Mouse (Mus musculus) adrenal gland, postnatal 25 days (tissue): Measurements from ENCODE around the gene Slc25a45. TPM values are rescaled to one million over a fixed set of nuclear protein-coding genes. Genes with fewer than 3 reads are reported as not detected.
A peak's percentile ranks its signal among the peaks of the same experiment; 100 is the strongest.

ENCODE experiments used
- DNase-seq: peaks from one replicate; pipeline ENCODE4 v3.0.0; 2021; ENCODE audit warnings: mixed read lengths
- total RNA-seq: library from RNA; stranded (reverse); gene quantifications from 2 replicates; pipeline ENCODE4 v1.2.3, GENCODE M21; 2021

Slc25a45 gene
- total RNA-seq, 1 experiment from 2014 or later = 39.7 TPM

DNA sequence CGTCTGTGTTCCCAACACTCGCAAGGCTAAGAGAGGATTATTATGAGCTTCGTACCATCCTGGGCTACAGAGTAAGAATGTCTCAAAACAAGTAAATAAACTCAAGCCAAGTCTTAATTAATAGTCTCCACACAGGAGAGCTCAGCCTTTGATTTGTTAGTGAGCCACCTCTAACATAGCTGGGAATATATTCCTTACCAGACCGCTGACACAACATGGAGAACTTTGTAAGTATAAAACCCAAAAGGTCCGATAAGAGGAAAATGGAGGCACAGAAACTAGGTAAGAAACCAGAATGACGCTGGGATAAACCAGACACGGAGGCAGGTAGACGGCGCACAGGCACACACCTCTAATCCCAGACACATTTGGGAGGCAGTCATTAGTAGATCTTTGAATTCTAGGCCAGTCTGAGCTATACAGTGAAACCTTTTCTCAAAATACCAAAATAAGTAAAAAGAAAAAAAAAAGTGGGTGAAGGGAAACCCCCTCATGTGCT, 36.7 kb upstream of the Slc25a45 start:
- no peak for DNase-seq

GRCm38 (mm10) chr19:5841389-5841946, 36.1 kb upstream of the Slc25a45 start:
- no peak for DNase-seq

DNA sequence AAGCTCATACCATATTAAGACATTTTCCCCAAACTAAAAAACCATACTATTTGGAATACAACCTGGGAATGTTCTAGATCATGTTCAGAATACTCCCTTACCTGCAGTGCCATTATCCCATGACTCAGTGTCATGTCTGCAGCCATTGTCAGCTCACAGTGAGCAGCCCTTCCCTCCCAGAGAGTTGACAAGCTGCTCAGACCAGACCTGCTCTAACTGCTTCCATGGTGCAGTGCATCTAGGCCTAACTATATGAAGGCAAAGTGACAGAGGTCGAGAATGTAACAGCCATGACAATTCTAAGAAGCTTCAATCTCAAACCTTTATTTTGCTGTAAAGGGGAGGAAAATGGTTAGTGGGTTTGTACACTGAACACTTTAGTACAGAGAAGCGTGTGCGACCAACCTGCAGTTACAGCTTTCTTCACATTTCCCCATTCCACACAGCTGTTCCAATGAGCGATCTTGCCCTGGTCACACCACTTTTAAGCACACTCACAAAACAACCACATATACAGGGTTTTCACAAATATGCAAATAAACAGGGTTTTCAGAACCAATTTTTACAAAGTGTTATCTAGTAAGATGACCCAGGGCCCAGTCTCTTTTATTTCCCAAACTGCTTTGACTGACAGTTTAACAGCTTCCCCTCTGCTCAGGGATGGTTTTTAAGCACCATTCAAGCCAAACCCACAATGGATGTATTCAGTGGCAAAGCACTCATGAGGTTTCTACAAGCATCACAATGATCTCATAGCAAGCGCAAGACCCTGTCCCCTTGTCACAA, 35.4 kb upstream of the Slc25a45 start:
- DNase-seq = no peak

DNA sequence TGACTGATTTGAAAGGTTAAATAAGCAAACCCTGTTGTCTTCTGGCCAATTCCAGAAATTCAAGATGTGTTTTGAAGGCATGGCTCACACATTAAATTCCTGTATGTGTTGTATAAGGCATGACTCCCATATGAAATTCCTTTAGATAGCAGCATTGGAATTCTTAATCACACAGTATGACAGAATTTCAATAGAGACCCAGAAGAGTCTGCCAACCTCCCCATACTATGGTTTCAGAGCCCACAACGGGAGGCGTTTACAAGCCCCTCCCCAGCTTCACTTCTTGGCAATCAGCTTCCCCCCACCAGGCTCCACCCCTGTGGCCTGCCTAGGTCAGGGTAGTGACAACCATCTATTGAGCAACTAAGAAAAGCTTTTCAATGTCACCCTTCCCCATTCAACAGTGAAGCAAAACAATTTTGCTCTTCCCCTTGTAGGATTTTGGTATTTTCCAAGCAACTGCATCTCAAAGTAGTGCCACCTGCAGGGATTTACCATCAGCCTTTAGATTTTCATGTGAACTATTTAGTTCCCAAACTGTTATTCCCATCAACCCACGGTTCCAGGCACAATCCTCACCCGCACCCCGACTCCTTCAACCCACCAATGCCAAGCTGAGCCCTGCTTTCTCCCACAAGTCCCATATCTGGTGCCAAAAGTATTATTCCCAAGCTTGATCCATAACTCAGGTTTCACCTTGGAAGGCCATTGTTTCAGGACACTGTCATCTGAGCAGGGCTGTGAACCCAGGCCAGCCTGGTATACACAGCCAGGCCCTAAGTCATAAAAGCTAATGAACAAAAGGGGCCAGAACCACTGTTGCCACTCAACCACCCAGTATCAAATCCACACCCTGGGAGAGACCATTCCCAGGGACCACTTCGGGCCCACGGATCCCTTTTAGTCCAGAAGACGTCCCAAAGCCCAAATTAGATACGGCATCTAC, 34.5 kb upstream of the Slc25a45 start:
- peak; percentile 49 for DNase-seq

DNA sequence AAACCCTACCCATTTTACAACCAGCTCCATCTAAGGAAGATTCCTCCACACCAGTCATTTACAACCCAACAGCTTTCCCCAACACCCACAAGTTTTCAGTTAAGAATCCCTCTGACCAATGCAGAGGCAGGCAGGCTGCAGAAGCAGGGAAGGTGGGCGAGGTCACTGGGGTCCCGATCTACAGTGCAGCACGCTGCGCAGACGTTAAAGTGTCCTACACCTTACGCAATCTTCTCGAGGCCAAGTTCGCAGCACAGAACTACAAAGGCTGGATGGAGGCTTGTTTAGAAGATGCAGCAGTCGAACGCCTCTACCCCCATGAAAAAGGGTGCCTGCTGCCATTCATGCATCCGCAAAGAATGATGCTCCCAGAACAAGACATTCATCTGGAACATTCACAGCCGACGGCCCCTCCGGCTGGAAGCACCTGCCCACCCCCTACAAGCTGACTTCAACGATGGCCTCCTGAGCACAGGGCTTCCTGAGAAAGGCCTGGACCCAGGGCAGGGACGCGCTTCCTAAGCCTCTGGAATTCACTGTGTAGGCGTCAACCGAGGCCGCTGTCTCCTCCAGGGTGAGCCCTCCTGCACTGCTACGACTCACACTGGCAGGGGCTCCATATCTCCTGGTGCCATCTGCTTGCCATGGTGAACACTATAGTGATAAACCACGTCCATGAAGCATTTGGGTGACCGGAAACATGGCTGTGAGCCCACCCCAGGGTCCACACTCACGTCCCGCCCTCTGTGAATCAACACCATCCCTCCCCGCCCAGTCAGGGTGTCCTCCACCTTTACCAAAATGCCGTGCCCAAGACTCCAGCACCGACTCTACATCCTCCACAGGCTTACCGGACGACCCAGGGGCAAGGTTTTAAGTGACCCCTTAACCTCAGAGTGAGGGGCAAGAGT, 33.6 kb upstream of the Slc25a45 start:
- no peak for DNase-seq

DNA sequence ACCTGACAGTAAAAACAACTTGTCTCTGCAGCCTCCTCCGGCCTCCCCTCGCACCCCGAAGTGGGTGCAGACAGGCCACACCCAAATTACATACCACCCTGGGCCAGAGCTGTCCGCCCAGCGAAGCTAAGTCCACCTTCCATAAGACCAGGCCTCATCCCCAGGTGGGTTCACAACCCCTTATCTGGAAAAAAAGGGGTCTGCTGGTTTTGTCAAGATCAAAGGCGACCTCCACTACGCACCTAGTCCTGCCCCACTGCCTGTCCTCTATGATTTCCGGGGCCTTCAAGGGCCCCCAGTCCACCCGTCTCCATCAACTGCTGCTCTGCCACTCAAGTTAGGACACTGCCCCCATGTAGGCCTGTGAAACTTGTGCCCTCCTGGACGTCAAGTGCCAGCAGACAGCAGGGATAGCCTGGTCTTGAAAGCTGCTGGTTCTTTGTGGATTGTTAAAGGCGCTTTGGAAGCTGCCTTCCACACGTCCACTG, 32.7 kb upstream of the Slc25a45 start:
- no peak for DNase-seq

DNA sequence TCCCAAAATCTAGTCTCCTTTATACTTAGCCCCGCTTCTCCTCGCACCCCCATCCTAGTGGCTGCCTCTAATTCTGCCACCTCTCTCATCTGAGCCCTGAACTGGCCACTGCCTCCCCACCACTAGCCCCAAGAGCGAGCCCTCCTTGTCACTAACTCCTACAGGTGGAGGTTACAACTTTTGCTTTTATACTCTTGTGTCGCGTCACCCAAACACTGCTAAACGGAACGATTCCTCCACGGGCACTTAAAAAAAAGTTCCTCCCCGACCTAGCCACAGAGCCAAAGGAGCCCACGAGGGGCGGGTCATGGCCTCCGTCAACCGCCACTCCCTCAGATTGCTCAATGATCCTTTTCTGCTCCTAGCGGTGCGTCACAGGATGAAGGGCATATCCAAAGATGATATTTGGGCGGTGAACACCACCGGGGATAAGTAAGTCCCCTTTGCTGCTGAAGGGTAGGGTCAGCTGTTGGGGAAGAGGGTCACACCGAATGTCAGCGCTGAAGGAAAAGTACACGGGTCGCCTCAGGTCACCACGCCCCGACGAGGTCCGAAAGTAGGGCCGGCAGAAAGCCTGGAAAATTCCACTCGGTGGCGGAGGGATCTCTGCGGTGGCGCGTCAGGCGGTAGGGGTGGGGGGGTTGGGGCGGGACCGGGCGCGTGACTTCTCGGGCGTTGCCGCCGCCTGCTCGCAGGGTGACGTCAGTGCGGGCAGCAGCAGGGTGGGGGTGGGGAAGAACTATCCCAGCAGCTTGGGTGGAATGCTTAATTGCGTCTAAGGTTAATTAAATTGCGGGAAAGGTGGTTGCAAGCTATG, 32.1 kb upstream of the Slc25a45 start:
- DNase-seq = peak; percentile 96

GRCm38 (mm10) chr19:5846154-5846553, 31.5 kb upstream of the Slc25a45 start:
- DNase-seq = no peak

GRCm38 (mm10) chr19:5846557-5847305, 30.9 kb upstream of the Slc25a45 start:
- DNase-seq = peak; percentile 70

DNA sequence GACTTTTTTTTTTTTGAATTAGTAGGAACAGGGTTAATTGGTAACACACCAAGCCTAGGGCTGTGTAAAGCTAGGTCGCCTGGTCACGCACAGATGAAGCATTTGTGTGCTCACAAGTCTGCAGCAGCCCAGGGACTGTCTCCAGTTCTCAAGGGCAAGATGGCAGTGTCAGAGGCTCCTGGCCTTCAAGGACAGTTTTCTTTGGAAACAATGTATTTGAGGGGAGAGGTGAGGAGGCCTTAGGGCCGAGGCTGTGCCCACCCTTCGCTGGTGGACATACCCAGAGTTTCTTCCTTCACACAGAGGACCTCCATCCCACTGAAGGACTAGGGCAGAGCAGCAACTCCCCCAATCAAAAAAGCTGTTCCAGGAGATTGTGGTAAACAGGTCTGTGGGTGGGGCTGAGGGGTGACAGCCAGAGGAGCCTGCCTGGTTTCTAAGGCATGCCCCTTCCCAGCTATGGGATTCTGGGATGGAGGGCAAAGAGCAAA, 30.3 kb upstream of the Slc25a45 start:
- no peak for DNase-seq

DNA sequence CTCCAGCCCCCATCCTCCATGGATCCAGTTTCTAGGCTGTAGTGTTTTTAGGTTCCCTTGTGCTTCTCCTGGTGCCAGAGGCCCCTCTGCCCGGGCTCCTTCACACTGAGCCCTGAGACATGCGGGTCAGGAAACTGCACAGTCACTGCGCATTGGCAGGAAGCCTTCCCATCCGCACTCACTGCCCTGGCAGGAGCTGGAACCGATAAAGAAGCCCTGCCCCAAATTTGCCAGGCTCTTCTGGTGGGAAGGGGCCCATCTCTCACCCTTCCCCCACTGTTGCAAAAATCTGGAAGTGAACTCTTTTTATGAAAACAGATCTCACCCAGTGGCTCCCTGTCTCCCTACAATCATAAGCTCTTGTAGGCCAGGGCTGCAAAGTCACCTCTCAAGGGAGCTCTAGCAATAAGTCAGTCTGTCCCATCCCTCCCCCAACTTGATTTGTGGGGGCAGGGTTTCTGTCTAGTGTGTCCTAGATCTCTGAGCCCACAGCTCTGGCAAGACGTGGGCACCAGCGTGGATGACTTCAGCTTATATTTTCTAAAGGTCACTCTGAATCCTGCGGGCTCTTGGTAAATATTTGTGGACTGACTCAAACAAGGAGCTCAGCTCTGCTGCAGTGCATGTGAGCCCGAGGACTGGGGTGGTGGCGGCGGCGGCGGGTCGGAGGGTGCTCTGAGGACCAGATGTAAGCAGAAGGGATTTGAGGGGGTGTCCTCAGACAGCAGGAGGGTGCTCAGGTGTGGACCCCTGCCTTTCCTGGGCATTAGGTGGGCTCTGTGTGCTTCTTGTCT, 29.4 kb upstream of the Slc25a45 start:
- peak; percentile 73 for DNase-seq

- DNase-seq = peak; percentile 65
Measured at GRCm38 (mm10) chr19:5848826-5849672, 28.6 kb upstream of the Slc25a45 start.

DNA sequence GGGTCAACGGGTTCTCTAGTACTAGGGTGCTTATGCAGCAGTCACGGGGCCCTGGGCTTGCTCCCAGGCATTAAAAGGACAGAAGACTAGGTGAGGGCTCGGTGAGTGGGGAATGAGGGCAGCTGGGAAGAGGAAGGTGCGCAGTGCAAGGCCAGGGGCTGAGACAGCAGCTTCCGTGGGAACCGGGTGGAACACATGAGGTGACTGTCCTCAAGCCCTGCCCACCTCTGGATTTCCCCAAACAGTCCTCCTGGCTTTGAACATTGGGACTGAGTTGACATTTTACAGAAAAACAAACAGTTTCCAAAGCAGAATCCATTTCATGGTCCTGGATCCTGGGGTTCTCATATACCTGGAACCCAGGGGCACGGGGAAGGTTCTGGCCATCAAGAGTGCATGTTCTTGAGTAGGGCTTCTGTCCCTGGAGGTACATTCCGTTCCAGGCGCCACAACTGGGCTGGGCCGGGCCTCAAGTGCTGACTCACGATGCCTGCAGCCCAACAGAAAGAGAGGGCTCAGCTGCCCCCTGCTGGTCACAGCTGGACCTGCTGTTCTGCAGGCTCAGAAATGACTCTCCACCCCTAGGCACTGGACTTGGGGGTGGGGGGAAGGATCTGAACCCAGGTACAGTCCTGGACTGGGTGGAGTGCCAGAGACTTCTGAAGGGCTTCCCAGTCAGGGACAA, 27.6 kb upstream of the Slc25a45 start:
- peak; percentile 96 for DNase-seq

- DNase-seq = no peak
Measured at GRCm38 (mm10) chr19:5850860-5851259, 26.7 kb upstream of the Slc25a45 start.

- DNase-seq = no peak
Measured at GRCm38 (mm10) chr19:5851481-5851971, 26.1 kb upstream of the Slc25a45 start.

- DNase-seq = no peak
Measured at GRCm38 (mm10) chr19:5852035-5852722, 25.4 kb upstream of the Slc25a45 start.
